Mouse (Mus musculus) MEL (cell line): Measurements from ENCODE around the gene Meox2. TPM values are rescaled to one million over a fixed set of nuclear protein-coding genes. Genes with fewer than 3 reads are reported as not detected.

Experiments used
- DNase-seq: peaks from one replicate; pipeline ENCODE4 v3.0.0; 2011; ENCODE audit warnings: low read depth, low spot score
- H3K27ac ChIP-seq: 2 replicates; pipeline ENCODE4 v1.5.1; 2012; ENCODE audit warnings: low read depth, mild to moderate bottlenecking, control low read depth, low read length, moderate library complexity; ENCODE audit not compliant: control insufficient read depth
- H3K27me3 ChIP-seq, 2 experiments: fragments of 150-350 bp in 1 of 2; sonication (generic) in 1 of 2; 2 replicates each; pipeline ENCODE4 v1.6.1; 2012; ENCODE audit warnings: low read length in 2 of 2, mild to moderate bottlenecking in 2 of 2, improper control_type of control experiment in 1 of 2, moderate library complexity in 1 of 2; ENCODE audit not compliant: insufficient read depth in 2 of 2, control insufficient read depth in 1 of 2
- H3K36me3 ChIP-seq, 2 experiments: 2 replicates each; pipeline ENCODE4 v1.6.1; 2012 to 2014; ENCODE audit warnings: low read length in 2 of 2, improper control_type of control experiment in 1 of 2, inconsistent platforms in 1 of 2, mild to moderate bottlenecking in 1 of 2; ENCODE audit not compliant: insufficient read depth in 2 of 2, control insufficient read depth in 1 of 2
- H3K4me1 ChIP-seq, 2 experiments: fragments of 150-350 bp in 1 of 2; sonication (generic) in 1 of 2; 2 replicates each; pipeline ENCODE4 v1.6.1; 2012; ENCODE audit warnings: low read length in 2 of 2, improper control_type of control experiment in 1 of 2, mild to moderate bottlenecking in 1 of 2; ENCODE audit not compliant: insufficient read depth in 2 of 2, control insufficient read depth in 1 of 2
- H3K4me3 ChIP-seq, 2 experiments: fragments of 150-350 bp in 1 of 2; sonication (generic) in 1 of 2; 2 replicates each; pipeline ENCODE4 v1.5.1; 2012; ENCODE audit warnings: low read depth in 2 of 2, low read length in 2 of 2, mild to moderate bottlenecking in 2 of 2, moderate library complexity in 2 of 2, control low read depth in 1 of 2, improper control_type of control experiment in 1 of 2; ENCODE audit not compliant: control insufficient read depth in 1 of 2, insufficient read depth in 1 of 2
- H3K79me2 ChIP-seq: 2 replicates; pipeline ENCODE4 v1.6.1; 2012; ENCODE audit warnings: mild to moderate bottlenecking, low read length, moderate library complexity; ENCODE audit not compliant: control insufficient read depth, poor library complexity, insufficient read depth
- H3K9ac ChIP-seq: 2 replicates; pipeline ENCODE4 v1.6.1; 2012; ENCODE audit warnings: low read depth, mild to moderate bottlenecking, control low read depth, low read length, moderate library complexity; ENCODE audit not compliant: control insufficient read depth, poor library complexity, severe bottlenecking
- H3K9me3 ChIP-seq: fragments of 150-350 bp; sonication (generic); replicated peaks from 2 replicates; pipeline ENCODE4 v1.6.1; 2012; ENCODE audit warnings: mild to moderate bottlenecking, low read length, improper control_type of control experiment, moderate library complexity; ENCODE audit not compliant: insufficient read depth
- BHLHE40 ChIP-seq: IDR thresholded peaks from 2 replicates; pipeline ENCODE4 v1.6.1; 2012; ENCODE audit warnings: low read depth, mild to moderate bottlenecking, inconsistent platforms, low read length, improper control_type of control experiment, borderline replicate concordance
- CHD1 ChIP-seq: IDR thresholded peaks from 2 replicates; pipeline ENCODE4 v1.6.1; 2012; ENCODE audit warnings: low read depth, mild to moderate bottlenecking, inconsistent platforms, low read length, improper control_type of control experiment
- CTCF ChIP-seq, 3 experiments: IDR thresholded peaks in 2 of 3; conservative IDR thresholded peaks in 1 of 3; 2 replicates each; pipeline ENCODE4 v1.5.1; 2011 to 2012; ENCODE audit warnings: low read length in 3 of 3, low read depth in 2 of 3, mild to moderate bottlenecking in 2 of 3, improper control_type of control experiment in 1 of 3, inconsistent platforms in 1 of 3, mixed read lengths in 1 of 3, moderate library complexity in 1 of 3; ENCODE audit not compliant: control insufficient read depth in 1 of 3, insufficient read depth in 1 of 3, poor library complexity in 1 of 3, severe bottlenecking in 1 of 3
- E2F4 ChIP-seq: IDR thresholded peaks from 2 replicates; pipeline ENCODE4 v1.6.1; 2011; ENCODE audit warnings: low read depth, low read length, improper control_type of control experiment, borderline replicate concordance
- EP300 ChIP-seq, 2 experiments: IDR thresholded peaks; 2 replicates each; pipeline ENCODE4 v1.6.1; 2011; ENCODE audit warnings: improper control_type of control experiment in 2 of 2, low read length in 2 of 2, low read depth in 1 of 2, mild to moderate bottlenecking in 1 of 2
- ETS1 ChIP-seq: IDR thresholded peaks from 2 replicates; pipeline ENCODE4 v1.6.1; 2012; ENCODE audit warnings: low read depth, mild to moderate bottlenecking, inconsistent platforms, low read length, improper control_type of control experiment, moderate library complexity
- GABPA ChIP-seq: IDR thresholded peaks from 2 replicates; pipeline ENCODE4 v1.6.1; 2012; ENCODE audit warnings: low read depth, mild to moderate bottlenecking, inconsistent platforms, low read length, improper control_type of control experiment, moderate library complexity
- GATA1 ChIP-seq: IDR thresholded peaks from 2 replicates; pipeline ENCODE4 v1.6.1; 2011; ENCODE audit warnings: low read depth, low read length, improper control_type of control experiment
- HCFC1 ChIP-seq: IDR thresholded peaks from 2 replicates; pipeline ENCODE4 v1.6.1; 2012; ENCODE audit warnings: low read depth, mild to moderate bottlenecking, inconsistent platforms, low read length, improper control_type of control experiment, moderate library complexity
- JUND ChIP-seq: IDR thresholded peaks from 2 replicates; pipeline ENCODE4 v1.6.1; 2011; ENCODE audit warnings: low read depth, mild to moderate bottlenecking, improper control_type of control experiment, low read length
- MAFK ChIP-seq: IDR thresholded peaks from 2 replicates; pipeline ENCODE4 v1.6.1; 2011; ENCODE audit warnings: low read depth, mild to moderate bottlenecking, low read length, improper control_type of control experiment, borderline replicate concordance
- MAZ ChIP-seq: IDR thresholded peaks from 2 replicates; pipeline ENCODE4 v1.6.1; 2012; ENCODE audit warnings: low read depth, mild to moderate bottlenecking, inconsistent platforms, low read length, improper control_type of control experiment
- MXI1 ChIP-seq: IDR thresholded peaks from 2 replicates; pipeline ENCODE4 v1.6.1; 2011; ENCODE audit warnings: mild to moderate bottlenecking, low read depth, low read length, improper control_type of control experiment
- MYC ChIP-seq: IDR thresholded peaks from 2 replicates; pipeline ENCODE4 v1.6.1; 2011; ENCODE audit warnings: low read depth, mild to moderate bottlenecking, low read length, improper control_type of control experiment, moderate library complexity
- NRF1 ChIP-seq: IDR thresholded peaks from 2 replicates; pipeline ENCODE4 v1.6.1; 2014; ENCODE audit warnings: low read depth, mild to moderate bottlenecking, inconsistent platforms, low read length, improper control_type of control experiment, moderate library complexity; ENCODE audit not compliant: poor library complexity, insufficient read depth, severe bottlenecking
- POLR2AphosphoS5 ChIP-seq: IDR thresholded peaks from 2 replicates; pipeline ENCODE4 v1.6.1; 2012; ENCODE audit warnings: low read depth, borderline replicate concordance, mild to moderate bottlenecking, inconsistent platforms, low read length, moderate library complexity, mixed read lengths
- RAD21 ChIP-seq: IDR thresholded peaks from 2 replicates; pipeline ENCODE4 v1.6.1; 2011; ENCODE audit warnings: mild to moderate bottlenecking, low read depth, low read length, improper control_type of control experiment
- RCOR1 ChIP-seq: IDR thresholded peaks from 2 replicates; pipeline ENCODE4 v1.6.1; 2012; ENCODE audit warnings: low read depth, mild to moderate bottlenecking, inconsistent platforms, low read length, improper control_type of control experiment
- TAL1 ChIP-seq: IDR thresholded peaks from 2 replicates; pipeline ENCODE4 v1.6.1; 2012; ENCODE audit warnings: mild to moderate bottlenecking, inconsistent platforms, low read length, moderate library complexity, mixed read lengths
- TBP ChIP-seq: IDR thresholded peaks from 2 replicates; pipeline ENCODE4 v1.8.0; 2011; ENCODE audit warnings: low read depth, low read length, improper control_type of control experiment
- USF1 ChIP-seq: IDR thresholded peaks from 2 replicates; pipeline ENCODE4 v1.6.1; 2014; ENCODE audit warnings: low read depth, mild to moderate bottlenecking, inconsistent platforms, low read length, improper control_type of control experiment, moderate library complexity
- ZC3H11A ChIP-seq: IDR thresholded peaks from 2 replicates; pipeline ENCODE4 v1.6.1; 2012; ENCODE audit warnings: low read depth, mild to moderate bottlenecking, inconsistent platforms, low read length, improper control_type of control experiment
- ZKSCAN1 ChIP-seq: IDR thresholded peaks from 2 replicates; pipeline ENCODE4 v1.6.1; 2012; ENCODE audit warnings: low read depth, mild to moderate bottlenecking, inconsistent platforms, low read length, improper control_type of control experiment, moderate library complexity
- ZMIZ1 ChIP-seq: IDR thresholded peaks from 2 replicates; pipeline ENCODE4 v1.6.1; 2012; ENCODE audit warnings: low read depth, mild to moderate bottlenecking, inconsistent platforms, low read length, improper control_type of control experiment, moderate library complexity
- polyA plus RNA-seq, 2 experiments: library from polyadenylated mRNA; stranded (reverse) in 1 of 2; unstranded in 1 of 2; fragments of >175 nt in 1 of 2; fragments of >200 nt in 1 of 2; gene quantifications; 2 replicates each; pipeline versions ENCODE4 v1.2.1 to v1.2.4; 2012; ENCODE audit warnings: low replicate concordance in 2 of 2, low read depth in 1 of 2; ENCODE audit not compliant: insufficient read length in 2 of 2, insufficient read depth in 1 of 2, missing spikeins in 1 of 2
- total RNA-seq: library from RNA; depleted of rRNA; stranded (reverse); fragments of 300-350 nt; gene quantifications from 2 replicates; pipeline ENCODE4 v1.2.3, GENCODE M21; 2012

Meox2 gene
- total and polyA plus RNA-seq, 3 experiments = not detected

- Histone ChIP-seq H3K79me2 (no peaks in the 10 kb centered on the region), H3K9ac (no peak overlapping the region)
- TF ChIP-seq GABPA (no peak), GATA1 (no peak), USF1 (no peak), POLR2AphosphoS5 (no peak), E2F4 (no peak), MAFK (no peak), ETS1 (no peak), TAL1 (no peak)
- TF ChIP-seq, all 39 proteins: peak for 0
- H3K36me3 ChIP-seq = no peaks in the 10 kb centered on the region
- no peak overlapping the region for H3K27ac ChIP-seq
- H3K4me3 ChIP-seq = no peak overlapping the region
- no peaks in the 10 kb centered on the region for H3K9me3 ChIP-seq
- no peaks in the 10 kb centered on the region for H3K4me1 ChIP-seq
- no peaks in the 10 kb centered on the region; a peak in 1 of 4 replicates for H3K27me3 ChIP-seq
- DNase-seq = no peak
Observed at GRCm38 (mm10) chr12:37107713-37108389, 489 bp upstream of the Meox2 start.

DNA sequence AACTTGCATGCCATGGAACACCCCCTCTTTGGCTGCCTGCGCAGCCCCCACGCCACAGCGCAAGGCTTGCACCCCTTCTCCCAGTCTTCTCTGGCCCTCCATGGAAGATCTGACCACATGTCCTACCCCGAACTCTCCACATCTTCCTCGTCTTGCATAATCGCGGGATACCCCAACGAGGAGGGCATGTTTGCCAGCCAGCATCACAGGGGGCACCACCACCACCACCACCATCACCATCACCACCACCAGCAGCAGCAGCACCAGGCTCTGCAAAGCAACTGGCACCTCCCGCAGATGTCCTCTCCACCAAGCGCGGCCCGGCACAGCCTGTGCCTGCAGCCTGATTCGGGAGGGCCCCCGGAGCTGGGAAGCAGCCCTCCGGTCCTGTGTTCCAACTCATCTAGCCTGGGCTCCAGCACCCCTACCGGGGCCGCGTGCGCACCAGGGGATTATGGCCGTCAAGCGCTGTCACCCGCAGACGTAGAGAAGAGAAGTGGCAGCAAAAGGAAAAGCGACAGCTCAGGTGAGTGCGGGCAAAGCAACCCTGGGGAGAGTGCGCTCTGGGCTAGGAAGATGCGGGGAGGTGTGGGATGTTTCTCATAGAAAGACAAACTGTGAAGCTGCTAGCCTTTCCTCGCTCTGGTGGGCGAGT, 606 bp downstream of the Meox2 start:
- no peak for TF ChIP-seq RCOR1
- no peak for TF ChIP-seq BHLHE40
- no peak for TF ChIP-seq GATA1
- TF ChIP-seq TBP = no peak
- no peak for TF ChIP-seq CHD1
- no peak for TF ChIP-seq MXI1
- no peak for TF ChIP-seq ZC3H11A
- no peak for TF ChIP-seq ZKSCAN1
- TF ChIP-seq CTCF (IDR thresholded peaks at IDR 0.05 in 2 of 3, conservative IDR thresholded peaks at IDR 0.05 in 1 of 3; ENCODE audit: control insufficient read depth in 1 of 3, insufficient read depth in 1 of 3, low read depth in 2 of 3, low read length in 3 of 3, poor library complexity in 1 of 3, severe bottlenecking in 1 of 3) = no peak
- TF ChIP-seq MAZ = no peak
- no peak for TF ChIP-seq NRF1
- no peak for TF ChIP-seq JUND
- TF ChIP-seq ZMIZ1 = no peak
- no peak for TF ChIP-seq RAD21
- no peak for TF ChIP-seq MYC
- TF ChIP-seq HCFC1 = no peak
- TF ChIP-seq EP300 (IDR thresholded peaks at IDR 0.05; ENCODE audit: low read depth in 1 of 2, low read length in 2 of 2) = no peak
- TF ChIP-seq, all 39 proteins: peak for 0
- Histone ChIP-seq H3K36me3 (no peaks in the 10 kb centered on the region), H3K27ac (no peak overlapping the region), H3K9me3 (no peaks in the 10 kb centered on the region), H3K27me3 (no peaks in the 10 kb centered on the region; a peak in 1 of 4 replicates), H3K4me1 (no peaks in the 10 kb centered on the region), H3K79me2 (no peaks in the 10 kb centered on the region), H3K4me3 (no peak overlapping the region), H3K9ac (no peak overlapping the region)
- no peak for DNase-seq
